Mouse (Mus musculus) testis, adult 2 months (tissue): ENCODE results near the gene Tcte1.

ENCODE experiments used
- CTCF ChIP-seq: fragments of 200-500 bp; IDR thresholded peaks from 2 replicates; pipeline ENCODE4 v1.5.1; 2012; ENCODE audit warnings: low read depth, mild to moderate bottlenecking, inconsistent platforms, low read length, moderate library complexity; ENCODE audit not compliant: control insufficient read depth, insufficient read depth, insufficient replicate concordance
- POLR2A ChIP-seq: fragments of 200-500 bp; IDR thresholded peaks from 2 replicates; pipeline ENCODE4 v1.6.1; 2012; ENCODE audit warnings: low read depth, mild to moderate bottlenecking, inconsistent platforms, low read length, moderate library complexity; ENCODE audit not compliant: control insufficient read depth

DNA sequence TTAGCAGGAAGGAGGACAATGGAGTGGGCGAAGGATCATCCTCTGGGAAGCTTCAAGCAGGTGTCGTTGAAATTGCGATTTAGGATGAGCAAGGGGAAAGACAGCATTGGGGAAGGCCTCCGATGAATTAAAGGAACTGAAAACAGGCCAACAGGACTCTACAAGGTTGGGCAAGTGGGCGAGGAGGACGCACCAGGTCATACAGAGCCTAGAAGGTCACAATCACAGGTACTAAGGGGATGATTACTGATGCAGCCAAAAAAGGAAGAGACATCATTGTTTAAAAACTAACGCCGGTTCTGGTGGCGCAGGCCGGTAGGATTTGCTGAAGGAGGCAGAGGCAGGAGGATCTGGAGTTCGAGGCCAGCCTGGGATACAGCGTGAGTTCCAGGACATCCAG, 40.0 kb downstream of the Tcte1 start:
- TF ChIP-seq POLR2A (no peak), CTCF (no peak)
